Mouse (Mus musculus) intestine, embryonic 14.5 days (tissue): ENCODE measurements around the gene Dpp6. TPM values are rescaled to one million over a fixed set of nuclear protein-coding genes. Genes with fewer than 3 reads are reported as not detected.
A peak's percentile ranks its signal among the peaks of the same experiment; 100 is the strongest.

ENCODE experiments used
- ATAC-seq: fragments of 200-750 bp; cut with Nextera tagmentation; replicated peaks from 2 replicates; pipeline ENCODE4 v1.8.0; 2017; ENCODE audit warnings: low read depth, moderate number of reproducible peaks, moderate TSS enrichment, moderate library complexity; ENCODE audit not compliant: low FRiP score, low TSS enrichment
- DNase-seq: peaks from one replicate; pipeline ENCODE4 v3.0.0-alpha.2; 2018; ENCODE audit warnings: low spot score
- H3K27ac ChIP-seq: fragments of 300-500 bp; sonication (generic); 2 replicates; pipeline ENCODE4 v1.5.1; 2014; ENCODE audit warnings: low read depth, mild to moderate bottlenecking, control low read depth
- H3K27me3 ChIP-seq: fragments of 300-500 bp; sonication (generic); replicated peaks from 2 replicates; pipeline ENCODE4 v1.6.1; 2014; ENCODE audit warnings: low read length, control low read depth; ENCODE audit not compliant: control insufficient read depth, insufficient read depth
- H3K36me3 ChIP-seq: fragments of 300-500 bp; sonication (generic); 2 replicates; pipeline ENCODE4 v1.6.1; 2014; ENCODE audit warnings: low read length, control low read depth; ENCODE audit not compliant: control insufficient read depth, insufficient read depth
- H3K4me1 ChIP-seq: fragments of 300-500 bp; sonication (generic); replicated peaks from 2 replicates; pipeline ENCODE4 v1.6.1; 2014; ENCODE audit warnings: low read length, control low read depth, mixed read lengths; ENCODE audit not compliant: control insufficient read depth, insufficient read depth
- H3K4me2 ChIP-seq: fragments of 300-500 bp; sonication (generic); 2 replicates; pipeline ENCODE4 v1.6.1; 2014; ENCODE audit warnings: low read length
- H3K4me3 ChIP-seq: fragments of 300-500 bp; sonication (generic); 2 replicates; pipeline ENCODE4 v1.5.1; 2014; ENCODE audit warnings: low read depth, low read length, control low read depth, mixed read lengths
- H3K9ac ChIP-seq: fragments of 300-500 bp; sonication (generic); 2 replicates; pipeline ENCODE4 v1.6.1; 2014; ENCODE audit warnings: mild to moderate bottlenecking, low read length
- H3K9me3 ChIP-seq: fragments of 300-500 bp; sonication (generic); 2 replicates; pipeline ENCODE4 v1.6.1; 2016; ENCODE audit warnings: low read length, control low read depth; ENCODE audit not compliant: control insufficient read depth
- WGBS: fragments of 180-500 bp; shearing (Covaris S2); extraction: QIAGEN DNeasy Blood & Tissue Kit; methylation state at CpG from one replicate; pipeline ENCODE4 v1.1.7; 2014; 5-methylcytosine and 5-hydroxymethylcytosine counted together
- polyA plus RNA-seq: library from polyadenylated mRNA; unstranded; fragments of >200 nt; fragmentation: Nextera tagmentation; extraction: Ambion mirVana; gene quantifications from 2 replicates; pipeline ENCODE4 v1.2.1, GENCODE M21; 2014

Gene Dpp6
- polyA plus RNA-seq, 1 experiment from 2014 or later: 2.0 TPM

GRCm38 (mm10) chr5:27035291-27035690 lies 218.3 kb downstream of the Dpp6 start:
- Histone ChIP-seq H3K9me3 (no peaks in the 10 kb centered on the region), H3K4me1 (no peaks in the 10 kb centered on the region), H3K4me2 (no peak overlapping the region), H3K27me3 (no peaks in the 10 kb centered on the region), H3K36me3 (no peaks in the 10 kb centered on the region), H3K4me3 (no peak overlapping the region), H3K9ac (no peak overlapping the region), H3K27ac (no peak overlapping the region)
- WGBS: 38% methylated on average over 1 of the region's 1 CpGs
- DNase-seq: no peak
- no peak for ATAC-seq

DNA sequence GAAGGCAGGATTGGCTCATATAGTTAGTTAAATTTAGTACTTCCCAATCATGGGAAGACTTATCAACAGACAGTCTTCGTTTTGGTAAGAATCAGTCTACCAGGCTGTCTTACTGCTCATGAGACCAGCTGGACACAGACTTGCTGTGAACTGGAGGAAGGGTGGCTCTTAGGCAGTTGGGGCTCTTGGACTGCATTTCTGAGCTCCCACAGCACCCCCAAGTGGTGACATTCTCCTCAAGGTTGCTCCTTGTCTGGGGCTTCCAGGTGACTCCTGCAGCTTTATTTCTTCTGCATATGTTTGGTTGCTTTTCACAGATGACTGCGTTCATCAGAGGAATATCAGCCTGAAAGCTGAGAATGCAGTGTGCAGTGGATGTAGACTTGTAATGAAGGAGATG lies 218.9 kb downstream of the Dpp6 start:
- H3K9ac ChIP-seq: no peak overlapping the region
- DNase-seq: no peak
- H3K27ac ChIP-seq: no peak overlapping the region
- no peak overlapping the region for H3K4me3 ChIP-seq
- no peaks in the 10 kb centered on the region for H3K9me3 ChIP-seq
- H3K4me1 ChIP-seq: no peaks in the 10 kb centered on the region
- no peaks in the 10 kb centered on the region for H3K27me3 ChIP-seq
- no peak for ATAC-seq
- WGBS: 28% methylated on average over 2 of the region's 2 CpGs
- H3K4me2 ChIP-seq: no peak overlapping the region
- no peaks in the 10 kb centered on the region for H3K36me3 ChIP-seq

GRCm38 (mm10) chr5:27037796-27038195 lies 220.8 kb downstream of the Dpp6 start:
- H3K4me3 ChIP-seq: no peak overlapping the region
- H3K4me2 ChIP-seq: no peak overlapping the region
- ATAC-seq (no peak), DNase-seq (no peak)
- no peak overlapping the region for H3K9ac ChIP-seq
- H3K27ac ChIP-seq: no peak overlapping the region
- no peaks in the 10 kb centered on the region for H3K4me1 ChIP-seq
- H3K27me3 ChIP-seq: no peaks in the 10 kb centered on the region
- H3K9me3 ChIP-seq: no peaks in the 10 kb centered on the region
- no peaks in the 10 kb centered on the region for H3K36me3 ChIP-seq
- WGBS: 57% methylated on average over 5 of the region's 5 CpGs

DNA sequence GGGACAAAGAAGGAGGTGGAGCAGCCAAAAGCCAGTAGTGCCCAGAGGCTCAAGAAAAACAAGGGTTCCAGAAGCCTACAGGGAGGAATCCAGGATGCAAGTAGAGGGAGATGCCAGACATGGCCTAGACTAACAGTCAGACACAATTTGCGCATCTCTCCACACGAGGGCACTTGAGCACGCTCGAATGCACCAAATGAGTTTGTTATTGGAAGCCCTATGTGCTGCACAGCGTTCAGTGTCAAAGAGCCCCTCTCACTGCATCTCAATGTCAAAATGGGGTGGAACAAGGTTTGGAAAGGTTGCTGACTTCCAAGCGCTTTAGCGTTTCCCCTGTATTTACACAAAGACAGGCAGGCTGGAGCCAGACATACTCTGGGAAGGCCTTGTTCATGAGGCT lies 231.2 kb downstream of the Dpp6 start:
- Histone ChIP-seq H3K27me3 (peaks cover 29% of the 10 kb centered on the region), H3K4me1 (no peaks in the 10 kb centered on the region), H3K9ac (no peak overlapping the region), H3K36me3 (no peaks in the 10 kb centered on the region), H3K4me2 (no peak overlapping the region), H3K27ac (no peak overlapping the region), H3K9me3 (no peaks in the 10 kb centered on the region), H3K4me3 (no peak overlapping the region)
- 19% methylated on average over 7 of the region's 7 CpGs for WGBS
- ATAC-seq: no peak
- no peak for DNase-seq

- WGBS: 9% methylated on average over 9 of the region's 9 CpGs
- H3K36me3 ChIP-seq: no peaks in the 10 kb centered on the region
- H3K4me1 ChIP-seq: no peaks in the 10 kb centered on the region
- H3K4me3 ChIP-seq: peak overlapping the region; percentile 20
- ATAC-seq (no peak), DNase-seq (no peak)
- no peak overlapping the region for H3K27ac ChIP-seq
- H3K4me2 ChIP-seq: peak overlapping the region; percentile 38
- no peak overlapping the region for H3K9ac ChIP-seq
- H3K9me3 ChIP-seq: no peaks in the 10 kb centered on the region
- peaks cover 29% of the 10 kb centered on the region for H3K27me3 ChIP-seq
Measured at GRCm38 (mm10) chr5:27048926-27049325, 231.9 kb downstream of the Dpp6 start.

DNA sequence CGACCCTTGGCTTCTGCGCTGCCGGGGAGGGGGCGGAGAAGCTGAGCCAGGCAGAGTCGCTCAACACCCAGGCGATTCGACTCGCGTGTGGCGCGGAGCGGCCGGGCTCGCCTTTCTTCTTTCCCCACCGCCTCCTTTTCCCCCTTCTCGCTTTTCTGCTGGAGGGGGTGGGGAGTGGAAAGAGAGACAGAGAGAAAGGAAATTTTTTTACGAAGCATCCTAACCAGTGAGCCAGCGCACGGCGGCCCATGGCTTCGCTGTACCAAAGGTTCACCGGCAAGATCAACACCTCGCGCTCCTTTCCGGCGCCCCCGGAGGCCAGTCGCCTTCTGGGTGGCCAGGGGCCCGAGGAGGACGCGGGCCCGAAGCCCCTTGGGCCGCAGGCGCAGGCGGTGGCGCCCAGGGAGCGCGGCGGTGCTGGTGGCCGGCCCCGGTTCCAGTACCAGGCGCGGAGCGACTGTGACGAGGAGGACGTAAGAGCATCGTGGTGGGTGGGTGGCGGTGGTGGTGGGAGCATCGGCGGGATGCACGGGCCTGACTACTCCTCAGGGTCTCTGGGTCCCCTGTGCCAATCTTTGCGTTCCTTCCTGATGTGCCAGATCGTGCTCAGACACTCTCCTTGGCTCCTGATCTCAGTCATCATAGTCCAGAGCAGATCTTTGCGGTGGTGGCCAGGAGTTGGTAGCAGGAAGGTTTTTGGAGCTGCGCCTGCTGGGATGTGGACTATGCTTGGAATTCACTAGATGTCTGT lies 232.5 kb downstream of the Dpp6 start:
- Histone ChIP-seq H3K27ac (no peak overlapping the region), H3K4me2 (peak overlapping the region; percentile 38), H3K36me3 (no peaks in the 10 kb centered on the region), H3K4me3 (peak overlapping the region; percentile 20), H3K4me1 (no peaks in the 10 kb centered on the region), H3K27me3 (peaks cover 29% of the 10 kb centered on the region), H3K9me3 (no peaks in the 10 kb centered on the region), H3K9ac (no peak overlapping the region)
- WGBS: 2% methylated on average over 54 of the region's 55 CpGs
- no peak for DNase-seq
- no peak for ATAC-seq

DNA sequence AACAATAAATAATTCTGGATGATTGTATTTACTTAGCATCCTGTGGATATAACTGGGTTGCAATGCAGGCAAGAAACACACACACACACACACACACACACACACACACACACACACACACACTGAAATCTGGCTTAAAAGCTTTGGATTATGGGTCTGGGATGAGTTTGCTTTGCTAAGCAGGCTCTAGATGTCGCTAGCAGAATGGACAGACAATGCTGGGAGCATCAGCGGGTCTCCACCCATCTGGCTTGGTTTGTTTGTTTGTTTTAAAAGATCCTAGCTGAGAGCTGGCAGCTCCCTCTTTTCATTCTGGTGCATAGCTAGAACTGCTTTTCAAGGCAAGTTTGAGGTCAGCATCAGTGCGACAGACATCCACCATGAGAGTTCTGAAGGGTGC lies 234.2 kb downstream of the Dpp6 start:
- Histone ChIP-seq H3K27ac (no peak overlapping the region), H3K36me3 (no peaks in the 10 kb centered on the region), H3K9ac (no peak overlapping the region), H3K4me1 (no peaks in the 10 kb centered on the region), H3K4me3 (no peak overlapping the region), H3K27me3 (peaks cover 29% of the 10 kb centered on the region), H3K4me2 (no peak overlapping the region), H3K9me3 (no peaks in the 10 kb centered on the region)
- 38% methylated on average over 3 of the region's 3 CpGs for WGBS
- no peak for ATAC-seq
- DNase-seq: no peak

GRCm38 (mm10) chr5:27052441-27052840 lies 235.4 kb downstream of the Dpp6 start:
- no peak overlapping the region for H3K9ac ChIP-seq
- no peak overlapping the region for H3K4me2 ChIP-seq
- H3K27me3 ChIP-seq: peaks cover 29% of the 10 kb centered on the region
- no peaks in the 10 kb centered on the region for H3K9me3 ChIP-seq
- ATAC-seq (no peak), DNase-seq (no peak)
- WGBS: 24% methylated on average over 2 of the region's 2 CpGs
- no peaks in the 10 kb centered on the region for H3K36me3 ChIP-seq
- H3K4me3 ChIP-seq: no peak overlapping the region
- no peaks in the 10 kb centered on the region for H3K4me1 ChIP-seq
- H3K27ac ChIP-seq: no peak overlapping the region

DNA sequence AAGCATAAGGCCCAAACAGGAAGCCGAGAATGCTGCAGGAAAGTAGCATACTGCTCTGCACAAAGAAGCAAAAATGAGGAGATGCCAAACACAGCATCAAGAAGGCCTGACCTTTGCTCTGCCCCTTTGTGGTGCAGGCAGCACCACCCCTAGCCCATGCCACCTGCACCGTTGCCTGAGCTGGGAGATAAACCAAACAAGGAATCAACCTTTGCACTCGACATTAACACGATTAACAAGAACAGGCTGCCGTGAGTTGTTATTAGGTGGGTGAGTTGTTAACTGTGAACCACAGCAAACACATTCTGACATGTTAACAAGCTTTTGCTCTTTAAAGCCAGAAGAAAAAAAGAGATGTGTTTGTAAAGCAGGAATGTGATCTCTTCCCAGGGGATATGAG lies 239.4 kb downstream of the Dpp6 start:
- Histone ChIP-seq H3K36me3 (no peaks in the 10 kb centered on the region), H3K9ac (no peak overlapping the region), H3K27ac (no peak overlapping the region), H3K4me2 (no peak overlapping the region), H3K4me1 (no peaks in the 10 kb centered on the region), H3K9me3 (no peaks in the 10 kb centered on the region), H3K4me3 (no peak overlapping the region), H3K27me3 (no peaks in the 10 kb centered on the region; the same call in 1 of the 2 replicates)
- DNase-seq (no peak), ATAC-seq (no peak)
- 34% methylated on average over 5 of the region's 5 CpGs for WGBS
